Mouse (Mus musculus) heart, postnatal 0 days (tissue): ENCODE measurements around the gene Fam118b. TPM values are rescaled to one million over a fixed set of nuclear protein-coding genes. Genes with fewer than 3 reads are reported as not detected.

ENCODE experiments used
- ATAC-seq: fragments of 200-750 bp; cut with Nextera tagmentation; 2 replicates; pipeline ENCODE4 v1.8.0; 2017; ENCODE audit warnings: low read depth, moderate number of reproducible peaks, moderate library complexity; ENCODE audit not compliant: insufficient read depth
- DNase-seq: peaks from one replicate; pipeline ENCODE4 v3.0.0-alpha.2; 2016; ENCODE audit warnings: low spot score
- H3K27ac ChIP-seq: fragments of 300-500 bp; sonication (generic); 2 replicates; pipeline ENCODE4 v1.5.1; 2014; ENCODE audit warnings: low read depth, mild to moderate bottlenecking
- H3K27me3 ChIP-seq: fragments of 300-500 bp; sonication (generic); 2 replicates; pipeline ENCODE4 v1.6.1; 2014; ENCODE audit warnings: low read length, mixed read lengths; ENCODE audit not compliant: control insufficient read depth, insufficient read depth
- H3K36me3 ChIP-seq: fragments of 300-500 bp; sonication (generic); replicated peaks from 2 replicates; pipeline ENCODE4 v1.6.1; 2014; ENCODE audit warnings: low read length, mixed read lengths; ENCODE audit not compliant: control insufficient read depth, insufficient read depth
- H3K4me1 ChIP-seq: fragments of 300-500 bp; sonication (generic); 2 replicates; pipeline ENCODE4 v1.6.1; 2014; ENCODE audit warnings: antibody characterized with exemption; ENCODE audit not compliant: control insufficient read depth, insufficient read depth
- H3K4me2 ChIP-seq: fragments of 300-500 bp; sonication (generic); 2 replicates; pipeline ENCODE4 v1.6.1; 2014; ENCODE audit warnings: low read depth, mild to moderate bottlenecking, low read length, moderate library complexity
- H3K4me3 ChIP-seq: fragments of 300-500 bp; sonication (generic); 2 replicates; pipeline ENCODE4 v1.5.1; 2014; ENCODE audit warnings: low read depth, low read length
- H3K9ac ChIP-seq: fragments of 300-500 bp; sonication (generic); replicated peaks from 2 replicates; pipeline ENCODE4 v1.6.1; 2014; ENCODE audit warnings: low read depth, low read length, mixed read lengths
- H3K9me3 ChIP-seq: fragments of 300-500 bp; sonication (generic); replicated peaks from 2 replicates; pipeline ENCODE4 v1.6.1; 2016; ENCODE audit warnings: low read length; ENCODE audit not compliant: control insufficient read depth
- CTCF ChIP-seq: IDR thresholded peaks from 2 replicates; pipeline ENCODE4 v1.5.1; 2016; ENCODE audit warnings: antibody characterized with exemption, control low read depth, low read depth
- EP300 ChIP-seq: IDR thresholded peaks from 2 replicates; pipeline ENCODE4 v1.6.1; 2016; ENCODE audit warnings: antibody characterized with exemption, low read depth
- WGBS: fragments of 180-500 bp; shearing (Covaris S2); extraction: QIAGEN DNeasy Blood & Tissue Kit; methylation state at CpG from one replicate; pipeline ENCODE4 v1.1.7; 2014; 5-methylcytosine and 5-hydroxymethylcytosine counted together
- polyA plus RNA-seq: library from polyadenylated mRNA; unstranded; fragments of >200 nt; fragmentation: Nextera tagmentation; extraction: Ambion mirVana; gene quantifications from 2 replicates; pipeline ENCODE4 v1.2.1, GENCODE M21; 2015
- total RNA-seq: library from RNA; depleted of rRNA; stranded (reverse); fragments of >200 nt; gene quantifications from 2 replicates; pipeline ENCODE4 v1.2.3, GENCODE M21; 2014; ENCODE audit warnings: low replicate concordance

Fam118b gene
- total and polyA plus RNA-seq, 2 experiments from 2014 or later, result 19.7 to 22.6 TPM

- Histone ChIP-seq H3K27me3 (no peaks in the 10 kb centered on the region), H3K36me3 (peaks cover 8% of the 10 kb centered on the region), H3K9ac (peak within 1 kb of the TSS; percentile 77), H3K4me3 (peak within 1 kb of the TSS; percentile 72), H3K4me2 (peak within 1 kb of the TSS; percentile 76), H3K27ac (peak within 1 kb of the TSS; percentile 71), H3K4me1 (peaks cover 9% of the 10 kb centered on the region), H3K9me3 (no peaks in the 10 kb centered on the region)
- ATAC-seq (peak; percentile 94), DNase-seq (peak; percentile 86)
- under 1% methylated on average over 42 of the region's 44 CpGs for WGBS
- TF ChIP-seq EP300 (no peak), CTCF (peak; percentile 86)
These were observed 67.7 kb downstream of the Fam118b start, which contains the start of the genes Srpr and Tirap for GRCm38 (mm10) chr9:35199772-35200471. TSS of gene Srpr (plus strand) at chr9:35200175. TSS of gene Tirap (minus strand) at chr9:35200291.

GRCm38 (mm10) chr9:35198945-35199771 is 68.4 kb downstream of the Fam118b start:
- ATAC-seq (peak; percentile 54), DNase-seq (no peak)
- H3K4me1 ChIP-seq, result peaks cover 9% of the 10 kb centered on the region
- peak overlapping the region; percentile 77 for H3K9ac ChIP-seq
- peaks cover under 1% of the 10 kb centered on the region; the same call in 1 of the 2 replicates for H3K36me3 ChIP-seq
- peak overlapping the region; percentile 71 for H3K27ac ChIP-seq
- no peaks in the 10 kb centered on the region for H3K27me3 ChIP-seq
- 24% methylated on average over 18 of the region's 18 CpGs for WGBS
- H3K9me3 ChIP-seq, result no peaks in the 10 kb centered on the region
- TF ChIP-seq EP300 (no peak), CTCF (no peak)
- H3K4me3 ChIP-seq, result peak overlapping the region; percentile 72
- H3K4me2 ChIP-seq, result peak overlapping the region; percentile 76

DNA sequence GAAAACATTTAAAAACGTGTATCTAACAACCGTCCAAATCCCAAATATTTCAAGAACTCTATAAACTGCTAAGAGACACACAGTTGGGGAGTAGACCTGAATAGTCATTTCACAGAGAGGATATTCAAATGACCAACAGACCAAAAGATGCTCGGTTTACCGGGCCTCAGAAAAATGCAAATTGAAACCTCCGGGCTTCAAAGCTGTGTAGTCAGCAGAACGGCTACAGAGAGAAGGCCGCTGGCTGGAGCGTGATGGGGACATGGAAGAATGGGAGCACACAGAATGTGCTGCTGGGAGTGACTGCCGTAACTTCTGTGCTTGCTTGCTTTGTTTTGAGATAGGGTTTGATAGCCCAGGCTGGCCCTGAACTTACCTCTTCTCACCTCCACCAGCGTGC is 69.3 kb downstream of the Fam118b start:
- Histone ChIP-seq H3K4me3 (no peak overlapping the region), H3K4me2 (no peak overlapping the region), H3K27ac (no peak overlapping the region), H3K9ac (no peak overlapping the region), H3K36me3 (no peaks in the 10 kb centered on the region), H3K4me1 (peaks cover 9% of the 10 kb centered on the region), H3K9me3 (no peaks in the 10 kb centered on the region), H3K27me3 (no peaks in the 10 kb centered on the region)
- no peak for DNase-seq
- no peak for ATAC-seq
- TF ChIP-seq CTCF (no peak), EP300 (no peak)
- WGBS, result 83% methylated on average over 10 of the region's 10 CpGs

GRCm38 (mm10) chr9:35197625-35198024 is 70.0 kb downstream of the Fam118b start:
- DNase-seq (no peak), ATAC-seq (no peak)
- TF ChIP-seq EP300, result no peak
- TF ChIP-seq CTCF, result no peak
- WGBS, result 89% methylated on average over 3 of the region's 3 CpGs
- no peak overlapping the region for H3K27ac ChIP-seq
- H3K4me2 ChIP-seq, result no peak overlapping the region
- H3K27me3 ChIP-seq, result no peaks in the 10 kb centered on the region
- no peak overlapping the region for H3K4me3 ChIP-seq
- no peaks in the 10 kb centered on the region for H3K36me3 ChIP-seq
- H3K9me3 ChIP-seq, result no peaks in the 10 kb centered on the region
- no peak overlapping the region for H3K9ac ChIP-seq
- peaks cover 9% of the 10 kb centered on the region for H3K4me1 ChIP-seq

DNA sequence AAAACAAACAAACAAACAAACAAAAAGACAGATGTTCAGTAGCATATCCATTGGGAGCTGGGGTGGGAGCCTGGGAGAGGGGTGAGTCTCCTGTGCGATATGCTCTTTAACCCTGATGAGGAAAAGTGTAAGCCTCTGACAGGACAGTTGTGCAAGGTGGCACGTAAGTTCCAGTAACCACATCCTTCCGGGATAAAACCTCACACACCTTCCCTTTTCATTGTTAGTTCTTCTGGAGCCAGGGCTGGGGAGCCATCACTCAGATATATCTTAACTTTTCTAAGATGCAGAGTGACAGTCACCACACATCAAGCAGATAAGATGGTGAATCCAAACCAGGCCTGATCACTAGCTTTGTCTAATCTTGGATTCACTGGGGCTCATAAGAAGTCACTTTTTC is 73.6 kb downstream of the Fam118b start:
- no peaks in the 10 kb centered on the region for H3K9me3 ChIP-seq
- TF ChIP-seq CTCF, result no peak
- TF ChIP-seq EP300, result no peak
- DNase-seq, result no peak
- peaks cover 20% of the 10 kb centered on the region; the same call in 1 of the 2 replicates for H3K36me3 ChIP-seq
- H3K27me3 ChIP-seq, result no peaks in the 10 kb centered on the region
- no peak overlapping the region for H3K4me2 ChIP-seq
- no peak overlapping the region for H3K4me3 ChIP-seq
- no peak overlapping the region for H3K27ac ChIP-seq
- ATAC-seq, result no peak
- no peaks in the 10 kb centered on the region for H3K4me1 ChIP-seq
- no peak overlapping the region for H3K9ac ChIP-seq
- 84% methylated on average over 3 of the region's 3 CpGs for WGBS
